Comparison of ENCODE assay signal across 9 mouse cellular contexts in the genomic region with DNA sequence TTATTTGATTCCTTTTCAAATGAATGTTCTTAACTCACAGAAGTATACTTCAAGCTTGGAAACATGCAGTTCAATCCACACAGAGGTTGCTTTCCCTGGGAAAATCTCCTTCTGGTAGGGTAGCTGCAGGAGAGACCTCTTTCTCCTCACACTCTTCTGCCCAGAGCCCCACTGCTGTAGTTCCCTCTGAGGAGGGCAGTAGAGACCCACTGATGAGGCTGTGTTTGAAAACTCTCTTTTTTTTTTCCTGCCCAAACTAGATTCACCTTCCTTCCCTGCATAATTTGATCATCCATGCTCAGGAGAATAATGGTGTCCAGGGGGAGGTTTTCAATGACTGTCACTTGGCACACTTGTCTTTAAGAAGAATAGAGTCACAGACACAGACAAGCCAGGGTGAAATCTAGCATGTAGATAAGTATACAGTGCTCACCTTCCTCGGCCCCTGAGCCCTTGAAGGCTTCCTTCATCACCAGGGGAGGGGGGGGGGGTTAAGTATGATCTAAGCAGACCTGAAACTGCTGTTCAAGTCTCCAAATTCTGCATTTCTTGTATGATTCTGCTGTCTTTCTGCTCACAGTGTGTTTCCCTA.
DNase-seq lines count a peak whose midpoint lies in the region; ATAC-seq lines count a peak whose summit lies in the region.
"Had no signal": no experiment of that assay in that cellular context is flagged by ENCODE, and none has a peak within 500 bp of the region (broad histone marks: within the 10 kb centered on the region; RNA-seq: fewer than 3 reads in every experiment).

No protein-coding gene starts in this region.

- no peaks in the 10 kb centered on the region for H3K9me3 ChIP-seq in hindbrain, embryonic 15.5 days
- H3K9me3 ChIP-seq: limb, embryonic 13.5 days had no signal

- no peaks in the 10 kb centered on the region for H3K36me3 ChIP-seq in hindbrain, embryonic 15.5 days
- H3K36me3 ChIP-seq: limb, embryonic 13.5 days had no signal

- no peak overlapping the region for H3K9ac ChIP-seq in hindbrain, embryonic 15.5 days
- H3K9ac ChIP-seq: limb, embryonic 13.5 days had no signal

- H3K4me1 ChIP-seq in hindbrain, embryonic 15.5 days (replicated peaks), result peaks cover 15% of the 10 kb centered on the region

- H3K4me3 ChIP-seq in hindbrain, embryonic 15.5 days, result no peak overlapping the region
- H3K4me3 ChIP-seq: limb, embryonic 13.5 days had no signal

- DNase-seq in cerebellum, postnatal 10 days, result peak; percentile 45 to 56
- no peak for DNase-seq in cerebellum, adult 11-12 months
- peak; percentile 13 for DNase-seq in layer of hippocampus, adult 11-12 months (ENCODE audit: low spot score)
- DNase-seq in layer of hippocampus, adult 9-10 months (ENCODE audit: low spot score), result no peak
- DNase-seq in adipocyte (ENCODE audit: low spot score), result peak; percentile 4
- no peak for DNase-seq in T-cell, adult 2 months (ENCODE audit: low spot score)
- no peak for DNase-seq in B cell, adult 2 months

- no peak overlapping the region for H3K4me2 ChIP-seq in hindbrain, embryonic 15.5 days
- H3K4me2 ChIP-seq: limb, embryonic 13.5 days had no signal

- WGBS in hindbrain, embryonic 15.5 days, result 20% methylated on average over 1 of the region's 1 CpGs

- peak overlapping the region; percentile 59 for H3K27ac ChIP-seq in hindbrain, embryonic 15.5 days (replicated peaks)

- H3K27me3 ChIP-seq in hindbrain, embryonic 15.5 days, result no peaks in the 10 kb centered on the region
- H3K27me3 ChIP-seq: limb, embryonic 13.5 days had no signal

- ATAC-seq in hindbrain, embryonic 15.5 days (ENCODE audit: low FRiP score, low read depth), result peak; percentile 54; the same call in 1 of the 2 replicates

Comparison
In these comparisons a context has a peak if more than half of its experiments do, and no peak if none do; other contexts are left out.
1. DNase-seq: peak in cerebellum, postnatal 10 days (2 of 2), layer of hippocampus, adult 11-12 months (single experiment) and adipocyte (single experiment); none in cerebellum, adult 11-12 months (single experiment), layer of hippocampus, adult 9-10 months (single experiment), T-cell, adult 2 months (single experiment) and B cell, adult 2 months (0 of 2).